Mouse (Mus musculus): Measurements from ENCODE around the gene Acly. TPM values are rescaled to one million over a fixed set of nuclear protein-coding genes. Genes with fewer than 3 reads are reported as not detected.

The Acly gene
- polyA plus RNA-seq, 2 experiments from 2014 or later = 102 to 153 TPM

DNA sequence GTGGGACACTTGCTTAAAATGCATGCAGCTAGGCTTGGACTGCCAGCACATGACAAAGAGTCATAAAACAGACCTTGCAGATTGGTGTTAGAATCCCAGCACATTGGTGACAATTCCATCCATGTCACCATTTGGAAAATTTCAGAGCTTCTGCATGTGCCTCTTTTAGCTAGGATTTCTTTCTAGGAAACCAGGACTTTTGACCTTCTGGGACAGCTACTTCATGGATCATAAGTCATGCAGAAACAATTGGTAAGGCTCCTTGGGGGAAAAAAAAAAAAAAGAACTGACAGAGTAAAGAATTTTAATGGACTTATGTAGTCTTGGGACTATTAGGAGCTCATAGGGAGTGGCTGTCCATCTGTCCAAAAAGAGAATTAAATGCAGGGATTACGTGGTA, 89.9 kb downstream of the Acly start:
- ATAC-seq = no peak

DNA sequence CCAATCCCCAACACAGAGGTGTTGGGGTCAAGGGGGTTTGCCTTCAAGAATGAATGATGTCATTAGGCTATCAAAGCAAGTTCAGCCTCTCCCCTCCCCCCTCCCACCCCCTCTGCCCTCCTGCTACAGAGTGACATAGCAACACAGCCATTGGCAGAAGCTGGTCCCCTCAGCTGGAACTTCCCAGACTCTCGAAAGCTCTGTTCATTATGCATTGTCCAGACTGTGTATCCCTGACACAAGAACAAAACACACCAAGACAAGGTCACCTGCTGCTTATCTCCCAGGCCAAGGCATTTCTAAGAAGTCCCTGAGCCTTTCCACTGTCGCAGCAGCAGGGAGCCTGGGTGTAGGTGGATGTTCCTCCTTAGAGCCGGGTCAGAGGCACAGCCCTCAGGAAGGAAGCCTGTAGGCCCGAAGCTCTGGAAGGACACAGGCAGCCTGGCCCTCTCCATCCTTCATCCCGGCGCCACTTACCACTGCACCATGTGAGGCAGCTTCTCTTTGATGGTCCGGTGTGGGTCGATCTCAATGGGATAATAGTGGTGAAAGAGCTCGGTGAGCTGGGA, 92.0 kb downstream of the Acly start:
- ATAC-seq = no peak

DNA sequence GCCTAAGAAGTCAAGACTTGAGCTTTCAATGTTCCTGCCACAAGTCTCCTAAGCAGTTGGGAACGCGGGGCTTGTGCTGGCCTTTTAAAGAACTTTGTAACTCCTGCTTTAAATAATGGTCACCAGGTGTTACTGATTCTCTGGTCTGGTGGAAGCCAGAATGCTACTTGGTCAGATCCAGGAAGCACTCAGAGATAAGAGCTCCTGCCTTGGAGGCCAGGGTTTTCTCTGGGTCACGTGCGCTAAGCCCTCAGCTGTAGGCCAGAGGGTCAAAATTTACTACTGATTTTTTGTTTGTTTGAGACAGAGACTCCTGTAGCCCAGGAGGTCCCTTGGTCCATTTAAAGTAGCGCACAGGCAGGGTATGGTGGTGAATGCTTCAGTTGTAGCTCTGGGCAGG, 95.8 kb downstream of the Acly start:
- no peak for ATAC-seq

DNA sequence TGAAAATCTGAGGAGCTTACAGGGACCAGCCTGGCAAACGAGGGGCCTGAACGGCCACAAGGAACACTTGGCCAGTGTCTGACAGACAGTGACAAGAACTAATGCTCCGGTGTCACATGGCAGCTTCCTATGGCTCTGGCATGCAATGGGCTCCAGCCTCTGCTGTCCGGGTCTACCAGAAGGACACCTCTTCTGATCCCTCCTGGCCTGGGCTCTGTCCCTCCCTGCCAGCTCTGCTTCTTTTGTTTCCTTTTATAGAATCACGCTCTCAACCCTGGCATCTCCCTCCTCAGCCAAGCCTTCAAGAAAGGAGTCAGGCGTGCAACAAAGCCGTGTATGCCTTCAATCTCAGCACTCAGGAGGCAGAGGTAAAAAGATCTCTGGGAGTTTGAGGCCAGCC, 97.7 kb downstream of the Acly start:
- no peak for ATAC-seq

DNA sequence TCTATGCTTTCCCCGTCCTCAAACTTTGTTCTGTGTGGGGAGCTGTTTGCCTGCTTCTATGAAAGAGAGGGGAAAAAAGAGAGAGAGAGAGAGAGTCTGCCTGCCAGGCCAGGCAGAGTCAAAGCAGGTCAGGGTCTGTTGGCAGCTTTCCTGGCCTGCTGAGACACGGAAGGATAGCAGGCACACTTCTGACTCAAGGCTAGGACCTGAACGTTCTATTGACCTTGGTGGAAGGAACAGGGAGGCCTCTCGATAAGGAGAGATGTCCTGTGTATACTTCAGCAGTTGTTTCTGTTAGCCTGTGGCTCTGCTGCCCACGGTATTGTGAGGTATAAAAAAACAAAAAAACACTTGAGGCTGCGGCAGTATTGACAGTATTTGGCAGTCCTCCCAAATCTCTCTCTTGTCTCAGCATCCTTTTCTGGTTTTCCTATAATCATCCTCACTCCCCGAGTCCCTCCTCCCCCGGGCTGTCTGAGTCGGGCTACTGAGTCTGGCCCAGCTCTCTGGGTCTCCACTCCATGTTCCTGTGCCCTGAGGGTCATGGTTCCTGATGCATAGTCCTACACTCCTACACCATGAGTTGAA, 99.1 kb downstream of the Acly start:
- ATAC-seq = no peak

DNA sequence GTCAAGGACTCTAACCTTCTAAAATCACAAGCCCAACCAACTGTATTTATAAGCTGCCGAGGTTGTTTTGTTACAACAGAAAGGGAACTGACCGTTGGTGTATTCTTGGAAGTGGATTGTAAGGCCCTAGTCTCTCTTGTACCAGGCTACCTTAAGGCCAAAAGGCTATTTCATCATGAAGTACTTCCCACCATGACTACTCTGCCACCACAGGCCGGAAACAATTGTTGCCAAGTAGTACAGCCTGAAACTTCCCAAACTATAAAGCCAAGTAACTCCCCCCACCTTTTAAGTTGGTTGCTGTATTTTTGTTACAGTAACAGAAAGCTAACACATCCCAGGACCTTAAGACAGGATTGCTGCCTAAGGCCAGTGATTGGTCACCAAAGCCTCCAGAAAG, 101.0 kb downstream of the Acly start:
- no peak for ATAC-seq

Other genes with a start within 250 kb of the Acly start
- gene Eif1, start 208.1 kb downstream of the Acly start, polyA plus RNA-seq (2017; shearing (Covaris generic)) = 1,000 to 10,000 TPM; 1,870 to 3,129 TPM
- not detected for gene Gast, start 193.6 kb downstream of the Acly start, polyA plus RNA-seq (2017; shearing (Covaris generic))
- gene Hap1, start 171.9 kb downstream of the Acly start, polyA plus RNA-seq (2017; shearing (Covaris generic)) = under 1 TPM in 1 of 2 experiments, not detected in 1; 0.50 TPM
- 1 to 10 TPM in 1 of 2 experiments, under 1 TPM in 1; 0.32 to 1.9 TPM for gene Jup, start 130.2 kb downstream of the Acly start, polyA plus RNA-seq (2017; shearing (Covaris generic))
- not detected for gene P3h4, start 113.2 kb downstream of the Acly start, polyA plus RNA-seq (2017; shearing (Covaris generic))
- gene Fkbp10, start 112.3 kb downstream of the Acly start, polyA plus RNA-seq (2017; shearing (Covaris generic)) = not detected
- 100 to 1,000 TPM; 126 to 156 TPM for gene Nt5c3b, start 86.2 kb downstream of the Acly start, polyA plus RNA-seq (2017; shearing (Covaris generic))
- under 1 TPM; 0.16 to 0.65 TPM for gene Klhl10, start 86.1 kb downstream of the Acly start, polyA plus RNA-seq (2017; shearing (Covaris generic))
- 1 to 10 TPM; 2.2 to 3.0 TPM for gene Klhl11, start 55.3 kb downstream of the Acly start, polyA plus RNA-seq (2017; shearing (Covaris generic))
- under 1 TPM in 1 of 2 experiments, not detected in 1; 0.24 TPM for gene Ttc25, start 17.6 kb upstream of the Acly start, polyA plus RNA-seq (2017; shearing (Covaris generic))
- gene Cnp, start 46.9 kb upstream of the Acly start, polyA plus RNA-seq (2017; shearing (Covaris generic)) = 100 to 1,000 TPM; 185 to 348 TPM
- 10 to 100 TPM; 27.1 to 30.3 TPM for gene Nkiras2, start 91.2 kb upstream of the Acly start, polyA plus RNA-seq (2017; shearing (Covaris generic))
- gene Dnajc7, start 92.2 kb upstream of the Acly start, polyA plus RNA-seq (2017; shearing (Covaris generic)) = 100 to 1,000 TPM; 426 to 510 TPM
- under 1 TPM in 1 of 2 experiments, not detected in 1; 0.23 TPM for gene Zfp385c, start 164.5 kb upstream of the Acly start, polyA plus RNA-seq (2017; shearing (Covaris generic))
- gene Dhx58, start 176.3 kb upstream of the Acly start, polyA plus RNA-seq (2017; shearing (Covaris generic)) = 10 to 100 TPM; 31.6 to 60.3 TPM
- 10 to 100 TPM; 11.1 to 13.2 TPM for gene Kat2a, start 184.5 kb upstream of the Acly start, polyA plus RNA-seq (2017; shearing (Covaris generic))
- gene Hspb9, start 185.8 kb upstream of the Acly start, polyA plus RNA-seq (2017; shearing (Covaris generic)) = 1 to 10 TPM in 1 of 2 experiments, not detected in 1; 1.0 TPM
- 10 to 100 TPM; 21.2 to 35.8 TPM for gene Rab5c, start 210.2 kb upstream of the Acly start, polyA plus RNA-seq (2017; shearing (Covaris generic))
- gene Kcnh4, start 231.9 kb upstream of the Acly start, polyA plus RNA-seq (2017; shearing (Covaris generic)) = not detected
- gene Hcrt, start 234.9 kb upstream of the Acly start, polyA plus RNA-seq (2017; shearing (Covaris generic)) = not detected
- gene Ghdc, start 243.0 kb upstream of the Acly start, polyA plus RNA-seq (2017; shearing (Covaris generic)) = 1 to 10 TPM; 2.7 to 3.1 TPM

Measured in CD4-positive, CD25-positive, alpha-beta regulatory T cell, adult 4 months (primary cell).